Mouse (Mus musculus): Measurements from ENCODE around the gene Hadhb.

Hadhb gene

GRCm38 (mm10) chr5:30154474-30155394 is at the start of gene Hadhb, which contains the start of gene Hadha:
Gene Hadhb, plus strand, starts transcription at chr5:30155248.
Gene Hadha, minus strand, starts transcription at chr5:30155162.
- DNase-seq (ENCODE audit: low spot score), result peak; percentile 95

- no peak for DNase-seq (ENCODE audit: low spot score)
Measured at GRCm38 (mm10) chr5:30105668-30106300, 49.3 kb upstream of the Hadhb start, which contains the start of gene 3110082J24Rik. Gene 3110082J24Rik, minus strand, starts transcription at chr5:30106086.

- no peak for DNase-seq (ENCODE audit: low spot score)
Measured at GRCm38 (mm10) chr5:30106756-30107155, 48.3 kb upstream of the Hadhb start.

GRCm38 (mm10) chr5:30107186-30107585 is 47.9 kb upstream of the Hadhb start:
- no peak for DNase-seq (ENCODE audit: low spot score)

- no peak for DNase-seq (ENCODE audit: low spot score)
Measured at GRCm38 (mm10) chr5:30107611-30108041, 47.4 kb upstream of the Hadhb start.

- DNase-seq (ENCODE audit: low spot score), result no peak
Measured at GRCm38 (mm10) chr5:30108233-30108632, 46.8 kb upstream of the Hadhb start.

GRCm38 (mm10) chr5:30109899-30110298 is 45.1 kb upstream of the Hadhb start:
- DNase-seq (ENCODE audit: low spot score), result no peak

GRCm38 (mm10) chr5:30110371-30111060 is 44.5 kb upstream of the Hadhb start:
- DNase-seq (ENCODE audit: low spot score), result no peak

- DNase-seq (ENCODE audit: low spot score), result no peak
Measured at GRCm38 (mm10) chr5:30111126-30111525, 43.9 kb upstream of the Hadhb start.

- DNase-seq (ENCODE audit: low spot score), result no peak
Measured at GRCm38 (mm10) chr5:30111771-30112170, 43.3 kb upstream of the Hadhb start.

GRCm38 (mm10) chr5:30112533-30113068 is 42.4 kb upstream of the Hadhb start:
- no peak for DNase-seq (ENCODE audit: low spot score)

GRCm38 (mm10) chr5:30113881-30114760 is 40.9 kb upstream of the Hadhb start:
- DNase-seq (ENCODE audit: low spot score), result peak; percentile 62

- no peak for DNase-seq (ENCODE audit: low spot score)
Measured at GRCm38 (mm10) chr5:30114761-30115140, 40.3 kb upstream of the Hadhb start.

GRCm38 (mm10) chr5:30115718-30116117 is 39.3 kb upstream of the Hadhb start:
- DNase-seq (ENCODE audit: low spot score), result no peak

- no peak for DNase-seq (ENCODE audit: low spot score)
Measured at GRCm38 (mm10) chr5:30118018-30118417, 37.0 kb upstream of the Hadhb start.

GRCm38 (mm10) chr5:30119163-30119562 is 35.9 kb upstream of the Hadhb start:
- no peak for DNase-seq (ENCODE audit: low spot score)

GRCm38 (mm10) chr5:30120106-30120505 is 34.9 kb upstream of the Hadhb start:
- DNase-seq (ENCODE audit: low spot score), result no peak

- no peak for DNase-seq (ENCODE audit: low spot score)
Measured at GRCm38 (mm10) chr5:30122481-30122880, 32.6 kb upstream of the Hadhb start.

- no peak for DNase-seq (ENCODE audit: low spot score)
Measured at GRCm38 (mm10) chr5:30125587-30125986, 29.5 kb upstream of the Hadhb start.

- no peak for DNase-seq (ENCODE audit: low spot score)
Measured at GRCm38 (mm10) chr5:30126756-30127155, 28.3 kb upstream of the Hadhb start.

- no peak for DNase-seq (ENCODE audit: low spot score)
Measured at GRCm38 (mm10) chr5:30127921-30128597, 27.0 kb upstream of the Hadhb start.
